Mouse (Mus musculus): ENCODE measurements around the gene Olfr154. TPM values are rescaled to one million over a fixed set of nuclear protein-coding genes. Genes with fewer than 3 reads are reported as not detected.
"Not testable (repeated sequence)": the region's sequence is repeated elsewhere in the genome, so short reads cannot be mapped to it uniquely, and the experiment has no call there.

The Olfr154 gene
- not detected in 2 replicates for polyA plus RNA-seq (2015; fragmentation: Nextera tagmentation; extraction: Ambion mirVana)

- not testable (repeated sequence) for H3K4me2 ChIP-seq (ENCODE audit: low read depth, low read length); H3K9ac ChIP-seq (ENCODE audit: low read depth, low read length); H3K36me3 ChIP-seq (ENCODE audit: control insufficient read depth, insufficient read depth); H3K27me3 ChIP-seq (ENCODE audit: control insufficient read depth, insufficient read depth, low read depth, low read length); ATAC-seq (ENCODE audit: low read depth); H3K27ac ChIP-seq (ENCODE audit: low read length); H3K9me3 ChIP-seq (replicated peaks; ENCODE audit: control insufficient read depth, low read length); H3K4me3 ChIP-seq (ENCODE audit: low read depth, low read length); H3K4me1 ChIP-seq (ENCODE audit: control insufficient read depth, low read depth, low read length)
These were observed at the start of gene Olfr154 for GRCm38 (mm10) chr2:85664355-85664754. Gene Olfr154, minus strand, starts transcription at chr2:85664455.

GRCm38 (mm10) chr2:85711159-85711558 is 46.9 kb upstream of the Olfr154 start:
- Histone ChIP-seq H3K9me3 (replicated peaks; ENCODE audit: control insufficient read depth, low read length) (no peaks in the 10 kb centered on the region), H3K4me2 (ENCODE audit: low read depth, low read length) (no peak overlapping the region), H3K4me3 (ENCODE audit: low read depth, low read length) (no peak overlapping the region), H3K4me1 (ENCODE audit: control insufficient read depth, low read depth, low read length) (no peaks in the 10 kb centered on the region), H3K9ac (ENCODE audit: low read depth, low read length) (no peak overlapping the region), H3K27ac (ENCODE audit: low read length) (no peak overlapping the region), H3K27me3 (ENCODE audit: control insufficient read depth, insufficient read depth, low read depth, low read length) (no peaks in the 10 kb centered on the region), H3K36me3 (ENCODE audit: control insufficient read depth, insufficient read depth) (no peaks in the 10 kb centered on the region)
- no peak for ATAC-seq (ENCODE audit: low read depth)
- 25% methylated on average over 1 of the region's 1 CpGs for WGBS (ENCODE audit: insufficient replicate concordance)

GRCm38 (mm10) chr2:85710680-85711079 is 46.4 kb upstream of the Olfr154 start:
- H3K9ac ChIP-seq (ENCODE audit: low read depth, low read length); H3K4me3 ChIP-seq (ENCODE audit: low read depth, low read length); H3K27me3 ChIP-seq (ENCODE audit: control insufficient read depth, insufficient read depth, low read depth, low read length); H3K36me3 ChIP-seq (ENCODE audit: control insufficient read depth, insufficient read depth); H3K4me1 ChIP-seq (ENCODE audit: control insufficient read depth, low read depth, low read length); ATAC-seq (ENCODE audit: low read depth); H3K27ac ChIP-seq (ENCODE audit: low read length); H3K9me3 ChIP-seq (replicated peaks; ENCODE audit: control insufficient read depth, low read length); H3K4me2 ChIP-seq (ENCODE audit: low read depth, low read length): not testable (repeated sequence)
- WGBS (ENCODE audit: insufficient replicate concordance): 40% methylated on average over 2 of the region's 2 CpGs

GRCm38 (mm10) chr2:85689131-85689530 is 24.9 kb upstream of the Olfr154 start, which contains the start of gene Olfr1008:
Gene Olfr1008, plus strand, starts transcription at chr2:85689431.
- Histone ChIP-seq H3K9me3 (replicated peaks; ENCODE audit: control insufficient read depth, low read length) (no peaks in the 10 kb centered on the region), H3K4me1 (ENCODE audit: control insufficient read depth, low read depth, low read length) (no peaks in the 10 kb centered on the region), H3K27me3 (ENCODE audit: control insufficient read depth, insufficient read depth, low read depth, low read length) (no peaks in the 10 kb centered on the region), H3K4me3 (ENCODE audit: low read depth, low read length) (no peak within 1 kb of the TSS), H3K36me3 (ENCODE audit: control insufficient read depth, insufficient read depth) (no peaks in the 10 kb centered on the region), H3K27ac (ENCODE audit: low read length) (no peak within 1 kb of the TSS), H3K4me2 (ENCODE audit: low read depth, low read length) (no peak within 1 kb of the TSS), H3K9ac (ENCODE audit: low read depth, low read length) (no peak within 1 kb of the TSS)
- no peak for ATAC-seq (ENCODE audit: low read depth)

- no peak for ATAC-seq (ENCODE audit: low read depth)
- Histone ChIP-seq H3K4me2 (ENCODE audit: low read depth, low read length) (no peak within 1 kb of the TSS), H3K36me3 (ENCODE audit: control insufficient read depth, insufficient read depth) (no peaks in the 10 kb centered on the region), H3K4me3 (ENCODE audit: low read depth, low read length) (no peak within 1 kb of the TSS), H3K9me3 (replicated peaks; ENCODE audit: control insufficient read depth, low read length) (no peaks in the 10 kb centered on the region), H3K27ac (ENCODE audit: low read length) (no peak within 1 kb of the TSS), H3K27me3 (ENCODE audit: control insufficient read depth, insufficient read depth, low read depth, low read length) (no peaks in the 10 kb centered on the region), H3K4me1 (ENCODE audit: control insufficient read depth, low read depth, low read length) (no peaks in the 10 kb centered on the region), H3K9ac (ENCODE audit: low read depth, low read length) (no peak within 1 kb of the TSS)
These were observed 14.4 kb upstream of the Olfr154 start, which contains the start of gene Olfr1006 for GRCm38 (mm10) chr2:85678667-85679066. Gene Olfr1006, minus strand, starts transcription at chr2:85678767.

DNA sequence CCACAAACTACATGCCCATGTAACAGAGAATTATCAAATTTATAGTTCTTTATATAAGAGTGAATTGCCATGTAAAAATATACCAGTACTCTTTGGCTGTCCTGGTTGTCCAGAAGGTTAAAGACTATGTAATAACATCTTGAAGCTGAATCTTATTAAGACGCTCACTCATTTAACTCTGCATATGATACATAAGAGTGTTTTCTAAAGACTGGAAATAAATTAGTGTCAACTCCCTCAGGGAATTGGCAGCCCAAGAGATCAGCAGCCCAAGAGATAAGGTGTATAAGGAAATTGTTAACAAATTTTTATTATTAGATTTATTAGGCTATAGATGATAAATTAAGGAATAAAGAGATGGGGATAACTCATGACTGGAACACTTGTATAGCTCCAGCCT is 13.7 kb downstream of the Olfr154 start, which contains the start of gene Olfr1002:
Gene Olfr1002, minus strand, starts transcription at position 101 of the 400 bp plus-strand sequence.
- Histone ChIP-seq H3K9me3 (replicated peaks; ENCODE audit: control insufficient read depth, low read length) (no peaks in the 10 kb centered on the region), H3K27me3 (ENCODE audit: control insufficient read depth, insufficient read depth, low read depth, low read length) (no peaks in the 10 kb centered on the region), H3K4me3 (ENCODE audit: low read depth, low read length) (no peak within 1 kb of the TSS), H3K4me1 (ENCODE audit: control insufficient read depth, low read depth, low read length) (no peaks in the 10 kb centered on the region), H3K36me3 (ENCODE audit: control insufficient read depth, insufficient read depth) (no peaks in the 10 kb centered on the region), H3K4me2 (ENCODE audit: low read depth, low read length) (no peak within 1 kb of the TSS), H3K27ac (ENCODE audit: low read length) (no peak within 1 kb of the TSS), H3K9ac (ENCODE audit: low read depth, low read length) (no peak within 1 kb of the TSS)
- ATAC-seq (ENCODE audit: low read depth): no peak
- WGBS (ENCODE audit: insufficient replicate concordance): 74% methylated on average over 1 of the region's 1 CpGs

Other genes with a start within 250 kb of the Olfr154 start
- not detected in 2 replicates for gene Olfr993, start 249.6 kb downstream of the Olfr154 start, polyA plus RNA-seq (2015; fragmentation: Nextera tagmentation; extraction: Ambion mirVana)
- gene Olfr994, start 228.0 kb downstream of the Olfr154 start, polyA plus RNA-seq (2015; fragmentation: Nextera tagmentation; extraction: Ambion mirVana): not detected in 2 replicates
- not detected in 2 replicates for gene Olfr995, start 220.8 kb downstream of the Olfr154 start, polyA plus RNA-seq (2015; fragmentation: Nextera tagmentation; extraction: Ambion mirVana)
- not detected in 2 replicates for gene 4833423E24Rik, start 145.4 kb downstream of the Olfr154 start, polyA plus RNA-seq (2015; fragmentation: Nextera tagmentation; extraction: Ambion mirVana)
- gene Olfr996, start 85.2 kb downstream of the Olfr154 start, polyA plus RNA-seq (2015; fragmentation: Nextera tagmentation; extraction: Ambion mirVana): not detected in 2 replicates
- not detected in 2 replicates for gene Olfr998, start 75.5 kb downstream of the Olfr154 start, polyA plus RNA-seq (2015; fragmentation: Nextera tagmentation; extraction: Ambion mirVana)
- gene Olfr1000, start 52.6 kb downstream of the Olfr154 start, polyA plus RNA-seq (2015; fragmentation: Nextera tagmentation; extraction: Ambion mirVana): not detected in 2 replicates
- not detected in 2 replicates for gene Olfr1002, start 13.8 kb downstream of the Olfr154 start, polyA plus RNA-seq (2015; fragmentation: Nextera tagmentation; extraction: Ambion mirVana)
- gene Olfr1006, start 14.3 kb upstream of the Olfr154 start, polyA plus RNA-seq (2015; fragmentation: Nextera tagmentation; extraction: Ambion mirVana): not detected in 2 replicates
- not detected in 2 replicates for gene Olfr1008, start 25.0 kb upstream of the Olfr154 start, polyA plus RNA-seq (2015; fragmentation: Nextera tagmentation; extraction: Ambion mirVana)
- not detected in 2 replicates for gene Olfr1009, start 51.0 kb upstream of the Olfr154 start, polyA plus RNA-seq (2015; fragmentation: Nextera tagmentation; extraction: Ambion mirVana)
- not detected in 2 replicates for gene Olfr1012, start 98.3 kb upstream of the Olfr154 start, polyA plus RNA-seq (2015; fragmentation: Nextera tagmentation; extraction: Ambion mirVana)
- gene Olfr1013, start 102.6 kb upstream of the Olfr154 start, polyA plus RNA-seq (2015; fragmentation: Nextera tagmentation; extraction: Ambion mirVana): not detected in 2 replicates
- gene Olfr1014, start 108.3 kb upstream of the Olfr154 start, polyA plus RNA-seq (2015; fragmentation: Nextera tagmentation; extraction: Ambion mirVana): not detected in 2 replicates
- not detected in 2 replicates for gene Olfr1015, start 117.6 kb upstream of the Olfr154 start, polyA plus RNA-seq (2015; fragmentation: Nextera tagmentation; extraction: Ambion mirVana)
- not detected in 2 replicates for gene Olfr1016, start 138.1 kb upstream of the Olfr154 start, polyA plus RNA-seq (2015; fragmentation: Nextera tagmentation; extraction: Ambion mirVana)
- gene Olfr1018, start 154.0 kb upstream of the Olfr154 start, polyA plus RNA-seq (2015; fragmentation: Nextera tagmentation; extraction: Ambion mirVana): not detected in 2 replicates
- not detected in 2 replicates for gene Olfr1019, start 181.0 kb upstream of the Olfr154 start, polyA plus RNA-seq (2015; fragmentation: Nextera tagmentation; extraction: Ambion mirVana)
- not detected in 2 replicates for gene Olfr1020, start 182.6 kb upstream of the Olfr154 start, polyA plus RNA-seq (2015; fragmentation: Nextera tagmentation; extraction: Ambion mirVana)
- gene Olfr1022, start 204.1 kb upstream of the Olfr154 start, polyA plus RNA-seq (2015; fragmentation: Nextera tagmentation; extraction: Ambion mirVana): not detected in 2 replicates
- gene Olfr1023, start 221.2 kb upstream of the Olfr154 start, polyA plus RNA-seq (2015; fragmentation: Nextera tagmentation; extraction: Ambion mirVana): not detected in 2 replicates
- not detected in 2 replicates for gene Olfr1024, start 240.6 kb upstream of the Olfr154 start, polyA plus RNA-seq (2015; fragmentation: Nextera tagmentation; extraction: Ambion mirVana)